Mouse (Mus musculus): ENCODE measurements around the gene Myo1e. TPM values are rescaled to one million over a fixed set of nuclear protein-coding genes. Genes with fewer than 3 reads are reported as not detected.

Myo1e gene
- polyA plus RNA-seq, 1 experiment from 2014 or later: 18.9 TPM

DNA sequence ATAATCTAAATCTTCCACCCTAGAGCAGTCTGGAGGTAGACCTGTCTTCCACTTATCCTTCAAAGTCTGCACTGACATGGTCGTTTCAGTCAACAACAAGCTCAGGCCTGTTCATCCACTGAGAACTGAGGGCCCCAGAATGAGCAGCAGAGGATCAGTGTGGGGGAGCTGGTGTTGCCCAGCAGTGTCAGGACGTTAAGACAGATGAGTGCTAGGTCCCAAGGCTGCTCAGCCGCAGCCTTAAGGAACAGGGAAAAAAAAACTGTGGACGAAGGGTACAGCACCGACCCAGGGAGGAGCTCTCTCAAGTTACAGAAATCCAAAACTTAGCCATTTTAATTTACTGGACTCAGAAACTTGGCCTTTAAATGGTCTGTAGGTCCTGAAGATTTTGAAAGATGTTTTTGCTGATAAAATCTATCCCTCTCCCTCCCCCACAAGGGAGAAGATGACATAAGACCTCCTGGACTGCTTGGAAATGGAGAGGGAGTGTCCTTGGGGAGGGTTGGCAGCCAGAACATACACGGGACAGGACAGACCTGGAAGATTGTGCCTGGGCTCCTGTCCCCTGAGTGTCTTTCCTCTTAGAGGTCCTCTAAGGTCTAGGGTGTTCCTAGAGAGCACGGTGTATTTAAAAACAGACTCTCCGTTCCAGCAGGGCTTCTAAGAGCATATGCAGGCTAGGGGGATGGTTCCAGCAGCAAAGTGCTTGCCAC, 118.9 kb downstream of the Myo1e start:
- H3K4me1 ChIP-seq: peaks cover 2% of the 10 kb centered on the region; the same call in 1 of the 2 replicates
- peaks cover 9% of the 10 kb centered on the region; the same call in 1 of the 2 replicates for H3K36me3 ChIP-seq
- H3K27ac ChIP-seq: no peak overlapping the region
- no peak overlapping the region for H3K4me3 ChIP-seq
- DNase-seq (ENCODE audit: low spot score): no peak
- H3K27me3 ChIP-seq (ENCODE audit: low read depth, poor library complexity, severe bottlenecking): no peaks in the 10 kb centered on the region
- H3K9me3 ChIP-seq (replicated peaks): no peaks in the 10 kb centered on the region
- WGBS: 52% methylated on average over 8 of the region's 8 CpGs

DNA sequence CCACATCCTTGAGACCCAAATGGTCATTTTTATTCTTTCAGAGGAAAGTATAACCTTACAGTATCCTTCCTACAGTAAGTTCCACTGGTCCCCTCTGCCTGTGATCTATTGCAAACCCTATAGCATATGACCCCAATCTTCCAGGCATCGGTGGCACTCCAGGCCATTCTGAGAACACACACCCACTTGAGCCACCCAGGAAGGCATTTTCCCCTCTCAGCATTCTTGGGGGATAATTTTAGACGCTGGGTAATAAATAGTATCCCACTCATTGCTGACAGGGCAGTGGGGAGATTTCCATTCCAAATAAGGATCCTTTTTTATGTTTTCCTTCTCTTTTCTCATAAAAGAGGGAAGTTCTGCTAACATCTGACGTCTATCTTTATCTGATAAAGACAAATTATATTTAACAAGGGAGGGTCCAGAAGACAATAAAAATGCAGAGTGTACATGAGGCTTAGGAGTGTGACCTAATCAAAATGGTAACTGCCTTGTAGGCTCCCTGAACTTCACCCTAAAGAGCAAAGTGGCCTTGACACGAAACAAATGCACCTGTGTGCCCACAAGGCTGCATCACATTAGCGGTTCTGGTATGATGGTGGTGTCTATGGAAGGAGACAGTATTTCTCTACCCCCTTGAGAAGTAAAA, 121.2 kb downstream of the Myo1e start:
- 84% methylated on average over 5 of the region's 5 CpGs for WGBS
- Histone ChIP-seq H3K4me3 (no peak overlapping the region), H3K27me3 (ENCODE audit: low read depth, poor library complexity, severe bottlenecking) (no peaks in the 10 kb centered on the region), H3K4me1 (peaks cover 17% of the 10 kb centered on the region), H3K36me3 (peaks cover 9% of the 10 kb centered on the region; the same call in 1 of the 2 replicates), H3K27ac (no peak overlapping the region), H3K9me3 (replicated peaks) (no peaks in the 10 kb centered on the region)
- DNase-seq (ENCODE audit: low spot score): no peak

DNA sequence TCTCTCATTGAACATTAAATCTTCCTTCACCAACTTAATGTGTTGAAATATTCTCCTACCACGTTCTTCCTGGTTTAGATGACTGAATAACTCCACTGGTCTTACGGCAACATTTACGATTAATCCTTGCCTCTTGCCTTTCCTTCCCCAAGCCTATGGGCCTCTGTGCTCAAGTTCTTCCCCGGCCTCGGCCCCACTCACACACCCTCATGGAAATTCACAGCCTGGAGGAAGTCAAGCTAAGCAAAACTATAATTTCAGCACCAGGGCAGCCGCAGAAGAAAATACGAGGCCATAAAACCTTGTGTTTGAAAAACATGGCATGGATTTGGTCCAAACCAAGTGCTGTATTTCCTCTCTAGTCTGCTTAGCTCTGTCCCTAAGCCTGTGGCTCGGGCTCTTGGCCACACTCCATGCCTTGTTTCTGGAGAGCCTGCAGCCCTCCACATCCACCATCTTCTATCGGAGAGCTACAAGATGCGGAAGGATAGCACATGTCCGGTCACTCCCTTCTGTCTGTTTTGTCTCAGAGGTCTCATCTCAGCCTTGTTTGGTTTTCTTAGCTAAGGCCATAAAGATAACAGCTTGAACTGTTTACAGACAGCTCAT, 124.7 kb downstream of the Myo1e start:
- DNase-seq (ENCODE audit: low spot score): no peak
- H3K4me3 ChIP-seq: no peak overlapping the region
- H3K4me1 ChIP-seq: peaks cover 17% of the 10 kb centered on the region
- no peaks in the 10 kb centered on the region for H3K27me3 ChIP-seq (ENCODE audit: low read depth, poor library complexity, severe bottlenecking)
- WGBS: 52% methylated on average over 11 of the region's 11 CpGs
- H3K36me3 ChIP-seq: peaks cover 13% of the 10 kb centered on the region; the same call in 1 of the 2 replicates
- H3K27ac ChIP-seq: no peak overlapping the region
- H3K9me3 ChIP-seq (replicated peaks): no peaks in the 10 kb centered on the region

DNA sequence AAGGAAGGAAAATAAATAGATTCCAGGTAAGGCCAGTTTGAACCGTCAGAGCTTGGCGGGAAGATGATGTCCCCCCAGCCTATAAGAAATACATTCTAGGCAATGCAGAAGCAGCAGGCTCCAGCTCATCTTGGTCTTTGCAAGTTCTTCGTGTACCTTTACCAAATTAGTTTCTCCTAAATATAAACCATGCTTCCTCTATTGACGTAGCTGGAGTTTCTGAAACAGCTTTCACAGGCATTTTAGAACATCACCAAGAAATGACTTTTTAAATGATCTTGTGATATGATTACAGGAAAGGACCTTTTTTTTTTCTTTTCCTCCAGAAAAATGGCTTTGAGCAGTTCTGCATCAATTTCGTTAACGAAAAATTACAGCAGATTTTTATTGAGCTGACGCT, 131.2 kb downstream of the Myo1e start:
- H3K27me3 ChIP-seq (ENCODE audit: low read depth, poor library complexity, severe bottlenecking): no peaks in the 10 kb centered on the region
- H3K4me3 ChIP-seq: no peak overlapping the region
- H3K36me3 ChIP-seq: peaks cover 58% of the 10 kb centered on the region
- H3K9me3 ChIP-seq (replicated peaks): no peaks in the 10 kb centered on the region
- 91% methylated on average over 7 of the region's 7 CpGs for WGBS
- no peak for DNase-seq (ENCODE audit: low spot score)
- no peak overlapping the region for H3K27ac ChIP-seq
- H3K4me1 ChIP-seq: no peaks in the 10 kb centered on the region

DNA sequence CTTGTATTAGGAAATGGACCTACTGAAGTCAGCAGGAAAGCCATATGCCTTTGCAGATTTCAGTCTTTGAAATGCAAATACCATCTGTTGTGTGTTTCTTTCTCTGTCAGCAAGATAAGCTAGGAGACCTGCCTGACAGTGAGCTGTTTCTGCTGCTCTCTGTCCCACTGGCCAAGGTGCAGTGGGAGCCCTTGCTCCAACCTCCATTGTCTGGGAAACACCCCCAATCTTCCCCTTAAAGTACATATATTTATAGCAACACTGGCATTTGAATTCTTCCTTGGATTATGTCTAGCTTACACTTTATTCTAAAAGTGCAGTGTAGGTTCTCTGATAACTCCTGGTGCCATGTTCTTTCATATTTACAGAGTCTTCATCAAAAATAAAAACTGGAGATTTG, 131.7 kb downstream of the Myo1e start:
- Histone ChIP-seq H3K4me3 (no peak overlapping the region), H3K4me1 (no peaks in the 10 kb centered on the region), H3K27ac (no peak overlapping the region), H3K27me3 (ENCODE audit: low read depth, poor library complexity, severe bottlenecking) (no peaks in the 10 kb centered on the region), H3K36me3 (peaks cover 60% of the 10 kb centered on the region), H3K9me3 (replicated peaks) (no peaks in the 10 kb centered on the region)
- no peak for DNase-seq (ENCODE audit: low spot score)

DNA sequence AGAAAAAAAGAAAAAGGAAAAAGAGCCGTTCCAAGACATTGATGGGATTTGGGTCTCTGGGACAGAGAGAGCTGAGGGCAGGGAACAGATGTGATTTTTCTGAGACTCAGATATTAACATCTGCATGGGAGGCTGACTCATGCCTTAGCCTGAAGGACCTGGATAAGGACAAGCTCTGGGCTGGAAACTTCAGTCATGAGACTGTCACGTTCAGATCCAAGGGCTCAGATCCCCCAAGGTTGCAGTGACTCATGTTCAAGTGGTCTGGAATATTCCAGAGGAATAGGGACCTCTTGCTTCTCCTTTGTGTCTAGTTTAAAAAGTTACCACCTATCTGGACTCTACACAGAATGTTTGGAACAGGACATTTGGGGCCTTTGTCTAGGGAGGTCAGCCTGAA, 142.1 kb downstream of the Myo1e start:
- DNase-seq (ENCODE audit: low spot score): no peak
- H3K36me3 ChIP-seq: peaks cover 22% of the 10 kb centered on the region
- H3K4me1 ChIP-seq: no peaks in the 10 kb centered on the region
- no peak overlapping the region for H3K4me3 ChIP-seq
- no peak overlapping the region for H3K27ac ChIP-seq
- WGBS: 88% methylated on average over 2 of the region's 2 CpGs
- no peaks in the 10 kb centered on the region for H3K27me3 ChIP-seq (ENCODE audit: low read depth, poor library complexity, severe bottlenecking)
- H3K9me3 ChIP-seq (replicated peaks): no peaks in the 10 kb centered on the region

DNA sequence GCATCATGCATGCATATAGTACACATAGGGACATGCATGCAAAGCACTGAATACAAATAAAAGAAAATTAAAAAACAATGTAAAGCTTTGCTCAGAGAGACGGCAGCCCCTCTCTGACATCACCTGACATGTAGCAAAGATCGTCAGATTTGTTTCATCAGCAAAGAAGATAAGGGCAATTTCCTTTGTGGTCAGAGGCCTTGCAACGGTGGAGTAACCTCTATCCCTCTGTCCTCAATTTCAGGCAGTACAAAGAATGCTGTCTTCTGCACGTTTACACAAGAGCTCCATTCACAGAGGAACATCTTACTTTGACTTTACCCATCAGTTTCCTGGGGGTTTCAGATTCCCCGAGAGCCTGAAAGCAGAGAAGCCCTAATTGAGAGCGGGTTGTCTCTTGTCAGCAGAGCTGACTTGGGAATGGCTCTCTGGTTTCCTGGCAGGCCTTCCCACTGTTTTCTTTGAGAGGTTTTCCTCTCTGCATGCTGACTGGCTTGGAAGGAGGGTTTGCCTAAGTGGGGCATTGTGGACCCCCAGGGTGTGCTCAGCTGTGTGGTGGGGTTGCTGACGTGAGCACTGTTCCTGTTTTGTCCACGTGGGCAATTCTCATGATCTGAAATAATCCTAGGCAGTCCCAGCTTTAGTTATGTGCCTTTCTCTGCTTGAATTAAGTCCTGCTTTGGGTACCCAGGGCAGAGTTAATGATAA, 144.6 kb downstream of the Myo1e start:
- no peaks in the 10 kb centered on the region for H3K27me3 ChIP-seq (ENCODE audit: low read depth, poor library complexity, severe bottlenecking)
- peaks cover 33% of the 10 kb centered on the region for H3K36me3 ChIP-seq
- no peak overlapping the region for H3K4me3 ChIP-seq
- H3K27ac ChIP-seq: no peak overlapping the region
- H3K4me1 ChIP-seq: peaks cover 8% of the 10 kb centered on the region
- no peaks in the 10 kb centered on the region for H3K9me3 ChIP-seq (replicated peaks)
- DNase-seq (ENCODE audit: low spot score): no peak
- 59% methylated on average over 8 of the region's 8 CpGs for WGBS

DNA sequence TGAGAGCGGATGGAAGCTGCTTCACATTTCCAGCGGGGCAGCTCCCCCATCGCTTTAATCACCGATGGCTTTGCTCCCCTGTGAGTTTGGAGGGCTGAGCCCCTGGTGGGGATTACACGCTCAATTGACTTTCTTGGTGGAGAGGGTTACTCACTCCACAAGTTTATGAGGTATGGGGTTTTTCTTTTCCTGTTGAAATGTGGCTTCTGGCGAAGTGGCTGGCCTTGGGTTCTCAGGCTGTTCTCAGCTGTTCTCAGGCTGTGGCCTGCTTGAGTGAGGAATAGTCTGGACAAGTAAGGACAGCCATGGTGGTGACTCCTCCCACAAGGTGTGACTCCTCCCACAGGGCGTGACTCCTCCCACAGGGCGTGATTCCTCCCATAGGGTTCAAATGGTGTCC, 149.1 kb downstream of the Myo1e start:
- H3K9me3 ChIP-seq (replicated peaks): no peaks in the 10 kb centered on the region
- 61% methylated on average over 8 of the region's 8 CpGs for WGBS

DNA sequence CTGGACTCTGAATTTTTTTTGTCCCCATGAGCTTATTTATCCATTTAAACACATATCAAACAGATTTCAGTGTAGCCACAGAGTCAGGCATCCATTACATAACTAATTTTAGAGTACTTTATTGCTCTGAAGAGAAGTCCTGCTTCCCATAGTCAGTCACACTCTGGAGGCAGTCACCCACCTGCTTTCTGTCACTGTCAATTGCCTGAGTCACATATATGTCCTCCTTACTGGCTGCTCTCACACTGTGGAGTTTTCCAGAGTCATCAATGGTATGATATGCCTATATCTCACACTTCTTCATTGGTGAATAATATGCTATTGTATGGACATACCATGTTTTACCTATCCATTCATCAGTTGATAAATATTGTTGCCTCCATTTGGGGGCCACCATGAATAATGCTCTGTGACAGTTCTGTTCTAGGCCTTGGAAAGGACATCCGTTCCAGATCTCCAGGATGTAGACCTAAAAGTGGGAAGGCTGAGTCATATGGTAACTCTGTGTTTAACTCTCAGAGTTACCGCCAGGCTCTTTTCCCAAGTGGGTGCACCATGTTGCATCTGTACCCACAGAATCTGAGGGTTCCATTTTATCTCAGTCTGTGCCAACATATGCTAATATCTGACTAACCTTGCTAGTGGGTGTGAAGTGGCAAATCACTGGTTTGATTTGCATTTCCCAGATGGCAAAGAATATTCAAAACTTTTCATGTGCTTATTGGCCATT, 152.4 kb downstream of the Myo1e start:
- Histone ChIP-seq H3K36me3 (peaks cover 53% of the 10 kb centered on the region), H3K27me3 (ENCODE audit: low read depth, poor library complexity, severe bottlenecking) (no peaks in the 10 kb centered on the region), H3K4me1 (peaks cover 8% of the 10 kb centered on the region), H3K27ac (no peak overlapping the region), H3K4me3 (no peak overlapping the region), H3K9me3 (replicated peaks) (no peaks in the 10 kb centered on the region)
- no peak for DNase-seq (ENCODE audit: low spot score)
- 94% methylated on average over 2 of the region's 2 CpGs for WGBS

More for the DNA sequence above, 149.1 kb downstream of the Myo1e start:
- Histone ChIP-seq H3K4me3 (no peak overlapping the region), H3K27me3 (ENCODE audit: low read depth, poor library complexity, severe bottlenecking) (no peaks in the 10 kb centered on the region), H3K36me3 (peaks cover 52% of the 10 kb centered on the region), H3K27ac (no peak overlapping the region), H3K4me1 (peaks cover 8% of the 10 kb centered on the region)
- DNase-seq (ENCODE audit: low spot score): no peak

DNA sequence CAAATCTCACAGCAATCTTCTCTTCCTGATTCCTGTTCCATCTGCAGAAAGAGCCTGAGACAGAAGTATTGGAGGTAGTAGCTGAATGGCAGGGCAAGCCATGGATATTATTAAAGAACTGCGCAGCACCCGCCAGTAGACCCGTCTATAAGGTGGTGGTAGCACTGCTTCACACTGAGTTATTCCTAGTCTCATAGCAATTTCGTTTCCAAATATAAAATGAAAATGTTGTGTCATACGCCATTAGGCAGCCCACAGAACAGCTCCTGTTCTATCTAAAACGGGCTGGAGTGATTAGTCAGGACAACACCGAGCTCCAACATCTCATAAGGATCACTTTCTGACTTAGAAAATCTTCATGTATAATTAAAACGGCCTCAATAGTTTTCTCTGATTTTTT, 157.6 kb downstream of the Myo1e start:
- no peak for DNase-seq (ENCODE audit: low spot score)
- Histone ChIP-seq H3K27me3 (ENCODE audit: low read depth, poor library complexity, severe bottlenecking) (no peaks in the 10 kb centered on the region), H3K9me3 (replicated peaks) (no peaks in the 10 kb centered on the region), H3K27ac (no peak overlapping the region), H3K36me3 (peaks cover 47% of the 10 kb centered on the region), H3K4me3 (no peak overlapping the region), H3K4me1 (no peaks in the 10 kb centered on the region)
- WGBS: 92% methylated on average over 8 of the region's 8 CpGs

DNA sequence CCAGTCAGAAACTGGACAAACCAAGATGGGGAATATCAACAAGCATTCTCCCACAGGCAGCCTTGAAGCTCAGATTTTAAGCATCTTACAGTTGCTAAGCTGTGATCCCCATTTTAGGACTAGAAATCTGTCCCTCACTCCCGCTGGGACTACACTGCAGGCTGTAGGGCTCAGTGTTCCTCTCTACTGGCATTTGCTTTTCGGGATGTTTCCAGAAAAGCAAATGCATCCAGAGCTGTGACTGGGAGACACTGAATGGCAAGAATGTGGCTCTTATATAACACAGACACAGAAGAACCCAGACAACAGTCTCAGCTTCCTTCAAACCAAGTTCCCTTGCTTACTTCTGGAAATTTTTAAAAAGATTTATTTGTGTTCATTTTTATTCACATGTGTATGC, 158.8 kb downstream of the Myo1e start:
- Histone ChIP-seq H3K4me3 (no peak overlapping the region), H3K36me3 (peaks cover 46% of the 10 kb centered on the region), H3K9me3 (replicated peaks) (no peaks in the 10 kb centered on the region), H3K4me1 (no peaks in the 10 kb centered on the region), H3K27me3 (ENCODE audit: low read depth, poor library complexity, severe bottlenecking) (no peaks in the 10 kb centered on the region), H3K27ac (no peak overlapping the region)
- WGBS: 85% methylated on average over 2 of the region's 2 CpGs
- DNase-seq (ENCODE audit: low spot score): no peak

DNA sequence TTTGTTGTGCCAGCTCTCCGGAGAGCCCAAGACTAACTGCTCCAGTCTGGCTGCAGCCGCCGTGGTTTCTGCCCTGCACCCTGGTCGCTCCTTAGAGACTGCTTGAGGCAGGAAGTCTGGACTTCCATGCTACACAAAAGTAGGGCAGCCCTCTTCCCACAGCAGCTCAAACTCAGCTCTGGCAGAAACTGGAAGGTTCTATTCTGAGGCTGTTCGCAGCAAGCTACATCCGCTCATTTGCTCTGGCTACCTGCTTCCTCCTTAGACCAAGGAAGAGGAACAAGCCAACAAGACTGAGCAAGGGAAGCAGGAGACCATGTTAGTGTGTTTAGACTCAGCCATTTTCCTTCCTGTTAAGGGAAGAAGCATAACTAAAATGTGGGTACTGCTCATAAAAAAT, 159.7 kb downstream of the Myo1e start:
- H3K9me3 ChIP-seq (replicated peaks): no peaks in the 10 kb centered on the region
- no peak overlapping the region for H3K27ac ChIP-seq
- H3K27me3 ChIP-seq (ENCODE audit: low read depth, poor library complexity, severe bottlenecking): no peaks in the 10 kb centered on the region
- peaks cover 46% of the 10 kb centered on the region for H3K36me3 ChIP-seq
- 92% methylated on average over 6 of the region's 6 CpGs for WGBS
- no peak overlapping the region for H3K4me3 ChIP-seq
- DNase-seq (ENCODE audit: low spot score): no peak
- H3K4me1 ChIP-seq: no peaks in the 10 kb centered on the region

Data from limb, embryonic 10.5 days (tissue).